Mouse (Mus musculus) neural tube, embryonic 15.5 days (tissue): Measurements from ENCODE around the gene Cep131. TPM values are rescaled to one million over a fixed set of nuclear protein-coding genes. Genes with fewer than 3 reads are reported as not detected.
A peak's percentile ranks its signal among the peaks of the same experiment; 100 is the strongest.

Experiments
- ATAC-seq: fragments of 200-750 bp; cut with Nextera tagmentation; 2 replicates; pipeline ENCODE4 v1.8.0; 2017; ENCODE audit warnings: mild to moderate bottlenecking, moderate TSS enrichment, moderate library complexity; ENCODE audit not compliant: low FRiP score
- H3K27ac ChIP-seq: fragments of 300-500 bp; sonication (generic); replicated peaks from 2 replicates; pipeline ENCODE4 v1.5.1; 2015; ENCODE audit warnings: mild to moderate bottlenecking, inconsistent platforms
- H3K27me3 ChIP-seq: fragments of 300-500 bp; sonication (generic); replicated peaks from 2 replicates; pipeline ENCODE4 v1.6.1; 2015; ENCODE audit warnings: inconsistent platforms
- H3K36me3 ChIP-seq: fragments of 300-500 bp; sonication (generic); 2 replicates; pipeline ENCODE4 v1.6.1; 2015; ENCODE audit warnings: inconsistent platforms
- H3K4me1 ChIP-seq: fragments of 300-500 bp; sonication (generic); 2 replicates; pipeline ENCODE4 v1.6.1; 2015; ENCODE audit warnings: inconsistent platforms
- H3K4me2 ChIP-seq: fragments of 300-500 bp; sonication (generic); 2 replicates; pipeline ENCODE4 v1.6.1; 2015; ENCODE audit warnings: inconsistent platforms, mild to moderate bottlenecking, moderate library complexity
- H3K4me3 ChIP-seq: fragments of 300-500 bp; sonication (generic); replicated peaks from 2 replicates; pipeline ENCODE4 v1.5.1; 2015; ENCODE audit warnings: mild to moderate bottlenecking, inconsistent platforms
- H3K9ac ChIP-seq: fragments of 300-500 bp; sonication (generic); replicated peaks from 2 replicates; pipeline ENCODE4 v1.6.1; 2015; ENCODE audit warnings: mild to moderate bottlenecking, inconsistent platforms
- H3K9me3 ChIP-seq: fragments of 300-500 bp; sonication (generic); replicated peaks from 2 replicates; pipeline ENCODE4 v1.6.1; 2016; ENCODE audit warnings: inconsistent platforms
- WGBS: fragments of 180-500 bp; shearing (Covaris S2); methylation state at CpG from one replicate; pipeline ENCODE4 v1.1.7; 2015; ENCODE audit warnings: mixed read lengths; 5-methylcytosine and 5-hydroxymethylcytosine counted together
- polyA plus RNA-seq: library from polyadenylated mRNA; unstranded; fragments of >200 nt; fragmentation: Nextera tagmentation; extraction: Ambion mirVana; gene quantifications from 2 replicates; pipeline ENCODE4 v1.2.1, GENCODE M21; 2015

The Cep131 gene
- polyA plus RNA-seq, 1 experiment from 2014 or later = 26.0 TPM

- WGBS = 83% methylated on average over 23 of the region's 23 CpGs
- no peak for ATAC-seq
- no peak overlapping the region for H3K27ac ChIP-seq
- H3K36me3 ChIP-seq = peaks cover 46% of the 10 kb centered on the region
- no peak overlapping the region for H3K4me2 ChIP-seq
- no peaks in the 10 kb centered on the region for H3K27me3 ChIP-seq
- H3K4me1 ChIP-seq = peaks cover 8% of the 10 kb centered on the region
- no peaks in the 10 kb centered on the region for H3K9me3 ChIP-seq
- no peak overlapping the region for H3K9ac ChIP-seq
- H3K4me3 ChIP-seq = no peak overlapping the region
These were observed 6.4 kb upstream of the Cep131 start for GRCm38 (mm10) chr11:120092817-120093591.

GRCm38 (mm10) chr11:120090661-120091060 is 4.0 kb upstream of the Cep131 start:
- peaks cover 46% of the 10 kb centered on the region for H3K36me3 ChIP-seq

GRCm38 (mm10) chr11:120085891-120086627 is 568 bp downstream of the Cep131 start:
- H3K9me3 ChIP-seq = no peaks in the 10 kb centered on the region
- H3K36me3 ChIP-seq = peaks cover 23% of the 10 kb centered on the region
- H3K4me3 ChIP-seq = peak overlapping the region; percentile 63
- peak overlapping the region; percentile 78 for H3K9ac ChIP-seq
- H3K27ac ChIP-seq = peak overlapping the region; percentile 85
- H3K4me2 ChIP-seq = peak overlapping the region; percentile 87
- H3K4me1 ChIP-seq = peaks cover 17% of the 10 kb centered on the region
- WGBS = under 1% methylated on average over 24 of the region's 25 CpGs
- H3K27me3 ChIP-seq = no peaks in the 10 kb centered on the region
- peak; percentile 27 for ATAC-seq

More at GRCm38 (mm10) chr11:120090661-120091060, 4.0 kb upstream of the Cep131 start:
- no peaks in the 10 kb centered on the region for H3K27me3 ChIP-seq
- H3K4me3 ChIP-seq = no peak overlapping the region
- peaks cover 9% of the 10 kb centered on the region for H3K4me1 ChIP-seq
- H3K9me3 ChIP-seq = no peaks in the 10 kb centered on the region
- no peak overlapping the region for H3K4me2 ChIP-seq
- no peak overlapping the region for H3K9ac ChIP-seq
- WGBS = 94% methylated on average over 4 of the region's 4 CpGs
- H3K27ac ChIP-seq = no peak overlapping the region
- no peak for ATAC-seq

- no peak for ATAC-seq
- no peaks in the 10 kb centered on the region for H3K27me3 ChIP-seq
These were observed 6.3 kb downstream of the Cep131 start for GRCm38 (mm10) chr11:120080282-120080681.

GRCm38 (mm10) chr11:120076191-120076590 is 10.4 kb downstream of the Cep131 start:
- 78% methylated on average over 3 of the region's 3 CpGs for WGBS
- Histone ChIP-seq H3K36me3 (peaks cover 73% of the 10 kb centered on the region), H3K9me3 (no peaks in the 10 kb centered on the region), H3K27ac (no peak overlapping the region), H3K27me3 (no peaks in the 10 kb centered on the region), H3K4me3 (no peak overlapping the region), H3K4me2 (no peak overlapping the region), H3K9ac (no peak overlapping the region), H3K4me1 (peaks cover 12% of the 10 kb centered on the region)
- no peak for ATAC-seq

More at GRCm38 (mm10) chr11:120080282-120080681, 6.3 kb downstream of the Cep131 start:
- 94% methylated on average over 6 of the region's 6 CpGs for WGBS
- no peak overlapping the region for H3K27ac ChIP-seq
- H3K36me3 ChIP-seq = peaks cover 62% of the 10 kb centered on the region
- no peaks in the 10 kb centered on the region for H3K9me3 ChIP-seq
- no peak overlapping the region for H3K9ac ChIP-seq
- H3K4me3 ChIP-seq = no peak overlapping the region
- peaks cover 7% of the 10 kb centered on the region for H3K4me1 ChIP-seq
- no peak overlapping the region for H3K4me2 ChIP-seq

GRCm38 (mm10) chr11:120072986-120073647 is 13.5 kb downstream of the Cep131 start:
- Histone ChIP-seq H3K9me3 (no peaks in the 10 kb centered on the region), H3K27ac (no peak overlapping the region), H3K36me3 (peaks cover 67% of the 10 kb centered on the region), H3K4me1 (peaks cover 19% of the 10 kb centered on the region), H3K4me3 (no peak overlapping the region), H3K4me2 (no peak overlapping the region), H3K27me3 (no peaks in the 10 kb centered on the region), H3K9ac (no peak overlapping the region)
- no peak for ATAC-seq
- 93% methylated on average over 9 of the region's 9 CpGs for WGBS

- no peak overlapping the region for H3K4me2 ChIP-seq
- H3K36me3 ChIP-seq = peaks cover 70% of the 10 kb centered on the region
- WGBS = 88% methylated on average over 7 of the region's 7 CpGs
These were observed 14.8 kb downstream of the Cep131 start for GRCm38 (mm10) chr11:120071731-120072320.

GRCm38 (mm10) chr11:120071065-120071464 is 15.6 kb downstream of the Cep131 start:
- 21% methylated on average over 12 of the region's 12 CpGs for WGBS
- Histone ChIP-seq H3K36me3 (peaks cover 65% of the 10 kb centered on the region), H3K27me3 (no peaks in the 10 kb centered on the region), H3K4me2 (no peak overlapping the region), H3K4me1 (peaks cover 19% of the 10 kb centered on the region), H3K9me3 (no peaks in the 10 kb centered on the region), H3K27ac (no peak overlapping the region), H3K4me3 (no peak overlapping the region), H3K9ac (no peak overlapping the region)
- no peak for ATAC-seq

More at GRCm38 (mm10) chr11:120071731-120072320, 14.8 kb downstream of the Cep131 start:
- Histone ChIP-seq H3K27ac (no peak overlapping the region), H3K4me3 (no peak overlapping the region), H3K27me3 (no peaks in the 10 kb centered on the region), H3K9me3 (no peaks in the 10 kb centered on the region), H3K4me1 (peaks cover 19% of the 10 kb centered on the region), H3K9ac (no peak overlapping the region)
- no peak for ATAC-seq

- H3K27ac ChIP-seq = no peak overlapping the region
- H3K4me3 ChIP-seq = no peak overlapping the region
- H3K27me3 ChIP-seq = no peaks in the 10 kb centered on the region
- peaks cover 17% of the 10 kb centered on the region for H3K4me1 ChIP-seq
- ATAC-seq = no peak
- WGBS = 91% methylated on average over 26 of the region's 27 CpGs
- H3K36me3 ChIP-seq = peaks cover 60% of the 10 kb centered on the region
- H3K9ac ChIP-seq = no peak overlapping the region
- H3K4me2 ChIP-seq = no peak overlapping the region
- no peaks in the 10 kb centered on the region for H3K9me3 ChIP-seq
These were observed 16.2 kb downstream of the Cep131 start for GRCm38 (mm10) chr11:120070286-120070930.

- no peak overlapping the region for H3K4me2 ChIP-seq
- 23% methylated on average over 11 of the region's 11 CpGs for WGBS
- peaks cover 6% of the 10 kb centered on the region for H3K4me1 ChIP-seq
- no peak overlapping the region for H3K9ac ChIP-seq
- H3K27me3 ChIP-seq = no peaks in the 10 kb centered on the region
- no peak overlapping the region for H3K27ac ChIP-seq
- H3K4me3 ChIP-seq = no peak overlapping the region
- no peaks in the 10 kb centered on the region for H3K9me3 ChIP-seq
- ATAC-seq = no peak
- peaks cover 61% of the 10 kb centered on the region for H3K36me3 ChIP-seq
These were observed 17.4 kb downstream of the Cep131 start for GRCm38 (mm10) chr11:120069261-120069660.

GRCm38 (mm10) chr11:120067834-120068233 is 18.8 kb downstream of the Cep131 start:
- H3K4me3 ChIP-seq = no peak overlapping the region
- 63% methylated on average over 17 of the region's 17 CpGs for WGBS
- no peaks in the 10 kb centered on the region for H3K27me3 ChIP-seq
- H3K4me2 ChIP-seq = no peak overlapping the region
- H3K27ac ChIP-seq = no peak overlapping the region
- H3K9ac ChIP-seq = no peak overlapping the region
- peaks cover 6% of the 10 kb centered on the region for H3K4me1 ChIP-seq
- H3K36me3 ChIP-seq = peaks cover 61% of the 10 kb centered on the region
- no peaks in the 10 kb centered on the region for H3K9me3 ChIP-seq
- no peak for ATAC-seq
